Mouse (Mus musculus) kidney, adult 2 months (tissue): ENCODE measurements around the gene Tfe3.
"Not testable (repeated sequence)": the region's sequence is repeated elsewhere in the genome, so short reads cannot be mapped to it uniquely, and the experiment has no call there.

ENCODE experiments used
- CTCF ChIP-seq: fragments of 200-500 bp; conservative IDR thresholded peaks from 2 replicates; pipeline ENCODE4 v1.5.1; 2011; ENCODE audit warnings: low read depth, mild to moderate bottlenecking, control low read depth, low read length, moderate library complexity, mixed read lengths; ENCODE audit not compliant: insufficient read depth, insufficient read length
- POLR2A ChIP-seq: fragments of 200-500 bp; IDR thresholded peaks from one replicate; pipeline ENCODE4 v1.6.1; 2011; ENCODE audit warnings: low read depth, low read length, control low read depth

GRCm38 (mm10) chrX:7713764-7714134, 48.6 kb upstream of the Tfe3 start:
- TF ChIP-seq POLR2A, CTCF: not testable (repeated sequence)
